Mouse (Mus musculus) mouse trophoblast stem cell (cell line): ENCODE results near the gene Zfp217.
"Not testable (repeated sequence)": the region's sequence is repeated elsewhere in the genome, so short reads cannot be mapped to it uniquely, and the experiment has no call there.

Experiments
- in situ Hi-C, 2 experiments: fragments of 300-500 bp; cut with MseI, MboI; formaldehyde crosslinking; loops; 2 replicates in 1 of 2; 3 replicates in 1 of 2; pipeline ENCODE4 v1.15.1; 2025

Gene Zfp217

GRCm38 (mm10) chr2:170147661-170148153 is at the start of gene Zfp217:
Gene Zfp217 (minus strand): TSS chr2:170148103.
- in situ Hi-C loops, result no loop called here

GRCm38 (mm10) chr2:170195542-170196089 is 47.7 kb upstream of the Zfp217 start:
- in situ Hi-C loops, result no loop called here

GRCm38 (mm10) chr2:170194845-170195244 is 46.9 kb upstream of the Zfp217 start:
- in situ Hi-C loops, result no loop called here

DNA sequence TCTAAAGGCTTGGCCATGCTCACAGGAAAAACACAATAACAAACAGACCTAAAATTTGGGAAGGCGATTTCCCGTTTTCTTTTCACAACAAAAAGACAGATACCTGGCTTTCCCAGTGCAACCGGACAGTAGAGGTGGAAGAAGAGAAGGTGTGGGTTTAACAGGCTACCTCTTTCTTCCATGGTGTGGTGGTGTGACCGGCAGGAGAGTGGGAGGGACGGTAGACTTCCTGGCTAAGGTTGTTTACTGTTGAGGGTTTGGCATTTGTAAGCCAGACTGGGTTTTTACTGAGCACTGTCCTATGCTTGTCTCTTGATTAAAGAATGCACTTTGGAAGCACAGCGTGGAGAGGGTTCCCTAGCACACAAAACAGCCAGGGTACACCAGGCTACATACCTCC is 45.9 kb upstream of the Zfp217 start:
- in situ Hi-C loops, result no loop called here

DNA sequence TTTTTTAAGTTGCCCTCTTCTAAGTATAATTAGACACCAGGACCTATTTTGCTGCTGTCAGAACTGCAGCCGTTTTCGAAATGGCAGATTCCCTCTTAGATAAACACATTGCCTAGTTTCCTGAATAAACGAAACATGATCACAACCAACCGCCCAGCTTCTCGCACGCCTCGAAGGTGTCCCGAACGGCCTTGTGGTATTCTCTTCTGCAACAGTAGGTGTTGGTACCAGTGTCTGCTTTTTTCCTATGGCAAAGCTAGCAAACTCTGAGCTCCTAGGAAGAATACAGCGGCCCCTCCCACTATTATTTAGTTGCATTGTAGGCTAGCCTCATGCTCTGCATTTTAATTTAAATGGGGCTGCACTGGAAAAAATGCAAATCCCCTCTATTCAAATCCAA is 45.3 kb upstream of the Zfp217 start:
- in situ Hi-C loops, result no loop called here

GRCm38 (mm10) chr2:170192731-170193149 is 44.8 kb upstream of the Zfp217 start:
- in situ Hi-C loops, result no loop called here

DNA sequence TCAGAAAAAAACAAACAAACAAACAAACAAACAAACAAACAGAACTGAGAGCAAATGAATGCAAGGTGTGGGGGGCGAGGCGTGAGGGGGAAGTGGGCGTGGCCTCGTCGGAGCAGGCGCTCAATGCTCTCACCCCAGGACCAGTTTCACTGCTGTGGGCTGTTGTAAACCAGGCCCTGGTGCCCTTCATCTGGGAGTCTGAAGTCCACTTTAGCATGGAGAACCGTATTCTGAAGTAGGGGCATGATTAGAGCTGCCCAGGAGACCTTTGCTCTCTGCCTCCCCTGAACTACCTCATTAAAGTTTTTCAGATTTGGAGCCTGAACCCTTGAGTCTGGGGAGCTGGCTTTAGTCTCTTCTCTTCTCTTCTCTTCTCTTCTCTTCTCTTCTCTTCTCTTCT is 40.8 kb upstream of the Zfp217 start:
- in situ Hi-C loops, result no loop called here

GRCm38 (mm10) chr2:170185137-170185837 is 37.4 kb upstream of the Zfp217 start:
- in situ Hi-C loops, result no loop called here

DNA sequence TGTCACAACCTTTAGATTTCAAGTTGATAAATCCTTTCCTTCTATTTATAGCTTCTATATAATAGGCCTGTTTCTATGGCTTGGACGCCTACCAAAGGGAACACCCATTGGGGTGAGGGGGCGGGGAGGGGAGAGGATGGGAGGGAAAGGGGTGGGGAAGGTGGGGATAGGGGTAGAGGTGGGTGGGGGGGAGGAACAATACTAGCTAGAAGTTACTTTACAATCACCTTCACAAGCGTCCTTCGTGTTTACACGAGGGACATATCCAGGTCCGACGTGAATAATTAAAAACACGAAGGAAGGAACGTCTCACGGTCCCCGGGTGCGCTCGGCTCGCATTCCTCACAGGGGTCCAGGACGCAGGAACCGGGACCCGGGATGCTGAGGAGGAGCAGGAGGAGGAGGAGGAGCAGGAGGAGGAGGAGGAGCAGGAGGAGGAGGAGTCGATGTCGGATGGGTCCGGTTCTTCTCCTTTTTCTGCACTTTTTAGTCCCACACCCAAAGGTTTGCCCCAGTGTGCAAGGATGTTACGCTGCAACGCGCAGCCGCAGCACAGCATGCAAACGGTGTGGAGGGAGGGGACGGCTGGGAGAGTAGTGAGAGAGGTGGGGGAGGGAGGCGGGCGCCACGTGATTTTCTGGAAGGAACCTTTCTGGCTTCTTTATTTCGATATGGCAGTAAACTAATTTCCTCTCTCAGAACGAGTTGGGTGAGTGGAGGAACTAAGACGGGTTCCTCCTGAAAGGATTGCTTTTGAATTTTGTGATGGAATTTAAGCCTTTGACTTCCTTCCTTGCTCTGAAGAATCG is 36.5 kb upstream of the Zfp217 start:
- in situ Hi-C loops, result no loop called here

DNA sequence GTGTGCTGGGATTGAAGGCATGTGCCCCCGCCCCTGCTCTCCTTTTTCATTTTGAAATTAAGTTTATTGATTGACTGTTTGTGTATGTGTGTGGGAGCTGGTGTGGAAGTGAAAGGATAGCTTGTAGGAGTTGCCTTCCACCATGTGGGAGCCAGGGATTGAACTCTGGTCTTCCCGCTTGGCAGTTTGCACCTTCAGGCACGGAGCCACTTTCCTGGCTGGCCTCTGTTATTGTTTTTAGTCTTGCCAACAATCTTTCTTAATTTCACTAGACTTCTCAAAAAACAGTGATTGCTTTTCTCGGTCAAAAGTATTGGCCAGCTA is 35.9 kb upstream of the Zfp217 start:
- in situ Hi-C loops, result no loop called here

DNA sequence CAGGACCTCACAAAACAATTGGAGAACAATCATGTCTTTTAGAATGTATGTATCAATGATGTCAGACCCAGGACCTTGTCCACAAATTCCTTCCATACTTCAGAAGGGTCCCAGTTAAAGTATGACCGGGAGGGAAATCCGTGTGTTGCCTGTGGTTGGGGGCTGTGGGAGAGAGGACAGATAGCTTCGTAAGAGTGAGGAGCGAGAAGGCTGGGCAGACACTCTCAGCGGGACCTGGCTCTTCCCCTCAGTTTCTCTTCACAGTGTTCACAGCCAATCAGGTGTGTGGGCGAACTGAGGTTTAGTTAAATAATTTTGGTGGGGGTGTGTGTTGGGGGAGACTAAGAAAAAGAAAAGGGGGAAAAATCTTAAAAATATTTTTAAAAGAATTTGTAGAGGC is 34.0 kb upstream of the Zfp217 start:
- in situ Hi-C loops, result no loop called here

- in situ Hi-C loops, result not testable (repeated sequence)
Measured at GRCm38 (mm10) chr2:170180769-170181168, 32.9 kb upstream of the Zfp217 start.

DNA sequence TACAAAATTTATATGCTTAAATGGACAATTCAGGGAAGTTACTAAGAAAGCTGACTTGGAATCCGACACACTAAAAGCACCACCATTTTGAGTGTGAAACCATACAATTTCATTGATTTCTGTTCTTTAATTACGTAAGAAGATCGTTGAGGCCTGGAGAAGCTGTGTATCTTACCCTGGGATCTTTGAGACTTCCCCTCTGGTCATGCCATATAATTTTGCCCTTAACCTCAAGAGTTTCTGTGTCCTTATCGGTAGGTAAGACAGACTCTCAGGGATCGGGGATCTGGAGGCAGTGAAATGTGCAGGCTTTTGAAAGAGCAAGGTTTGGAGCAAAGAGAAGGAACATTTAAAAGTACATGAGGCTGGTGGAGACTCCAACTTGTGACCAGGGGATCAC is 31.4 kb upstream of the Zfp217 start:
- in situ Hi-C loops, result no loop called here

- in situ Hi-C loops, result no loop called here
Measured at GRCm38 (mm10) chr2:170177323-170177722, 29.4 kb upstream of the Zfp217 start.

DNA sequence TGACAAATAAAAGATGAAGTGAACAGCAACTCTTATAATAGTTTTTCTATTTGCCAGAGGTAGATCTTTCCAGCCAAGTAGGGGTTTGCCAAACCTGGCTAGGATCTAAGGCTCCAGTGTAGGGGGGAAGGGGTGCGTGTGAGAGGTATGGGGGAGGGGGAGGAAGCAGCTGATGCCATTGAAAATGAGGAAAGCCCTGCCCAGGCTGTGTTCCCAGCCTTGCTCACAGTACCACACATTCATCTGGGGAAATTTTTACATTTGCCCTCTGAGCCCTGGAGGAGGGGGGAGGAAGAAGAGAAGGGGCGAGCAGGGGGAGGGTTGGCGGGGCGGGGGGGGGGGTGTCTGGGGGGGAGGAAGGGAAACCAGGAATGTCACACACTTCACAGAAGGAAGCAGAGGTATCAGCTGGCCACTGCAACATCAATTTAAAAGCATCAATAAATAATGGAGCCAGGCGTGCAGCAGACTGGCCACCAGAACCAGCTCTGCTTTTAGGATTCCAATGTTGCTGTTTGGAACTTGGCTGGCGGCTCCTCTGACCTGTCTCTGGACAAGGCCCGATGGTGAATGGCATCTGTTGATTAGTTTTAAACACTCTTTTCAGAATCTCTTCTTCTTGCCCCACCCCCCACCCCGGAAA is 28.5 kb upstream of the Zfp217 start:
- in situ Hi-C loops, result no loop called here

GRCm38 (mm10) chr2:170175661-170176150 is 27.8 kb upstream of the Zfp217 start:
- in situ Hi-C loops, result no loop called here

- in situ Hi-C loops, result no loop called here
Measured at GRCm38 (mm10) chr2:170175190-170175589, 27.3 kb upstream of the Zfp217 start.

GRCm38 (mm10) chr2:170169062-170169461 is 21.2 kb upstream of the Zfp217 start:
- in situ Hi-C loops, result no loop called here

GRCm38 (mm10) chr2:170165649-170166048 is 17.7 kb upstream of the Zfp217 start:
- in situ Hi-C loops, result no loop called here

DNA sequence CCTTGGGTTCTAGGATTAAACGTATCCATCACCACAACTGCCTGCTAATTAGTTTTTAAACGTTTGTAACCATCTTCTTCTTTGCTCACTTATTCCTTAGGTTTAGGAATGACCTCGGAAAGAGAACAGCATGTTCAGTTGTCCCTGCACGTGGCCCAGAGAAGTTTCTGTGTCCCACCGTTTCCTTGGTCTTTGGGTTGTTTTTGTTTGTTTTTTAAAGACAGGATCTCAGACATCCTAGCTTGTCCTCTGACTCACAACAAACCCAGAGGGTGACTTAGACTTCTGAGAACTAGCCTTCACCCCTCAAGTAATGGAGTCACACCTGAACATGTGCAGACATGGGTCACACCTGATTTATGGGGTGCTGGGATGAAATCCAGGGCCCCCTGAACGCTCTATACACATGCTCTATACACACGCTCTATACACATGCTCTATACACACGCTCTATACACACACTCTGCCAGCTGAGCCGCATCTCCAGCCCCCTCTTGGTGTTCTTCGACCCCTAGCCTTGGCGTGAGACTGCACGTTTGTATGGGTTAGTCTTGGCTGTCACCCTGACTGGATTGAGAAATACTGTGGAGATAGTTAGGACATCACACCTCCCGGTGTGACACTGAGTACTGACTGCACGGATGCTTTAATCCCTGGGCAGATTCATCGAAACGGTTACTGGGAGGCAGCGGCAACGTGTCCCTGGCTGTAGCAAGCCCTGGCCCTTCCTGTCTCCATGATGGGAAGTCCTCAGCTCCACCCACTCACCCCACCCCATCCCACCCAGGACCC is 16.0 kb upstream of the Zfp217 start:
- in situ Hi-C loops, result no loop called here
